Mouse (Mus musculus) gastrocnemius, postnatal 36 days (tissue): ENCODE results near the gene Rnf207. TPM values are rescaled to one million over a fixed set of nuclear protein-coding genes. Genes with fewer than 3 reads are reported as not detected.

Experiments
- DNase-seq, 2 experiments: peaks; one replicate each; pipeline ENCODE4 v3.0.0; 2022
- intact Hi-C: fragments of 180-260 bp; cut with DNase I; formaldehyde crosslinking; loops from one replicate; pipeline ENCODE4 v1.15.1; 2025
- total RNA-seq, 2 experiments: library from RNA; stranded (reverse); gene quantifications; 2 replicates each; pipeline ENCODE4 v1.2.3; 2021

Rnf207 gene
- total RNA-seq, 2 experiments from 2014 or later, result not detected

GRCm38 (mm10) chr4:152333587-152333986 is 14.8 kb upstream of the Rnf207 start:
- intact Hi-C loops, result loop anchor here (2.0 kb wide), 1 partner anchor 101 kb away; no protein-coding TSS in a partner anchor
- DNase-seq, result no peak

GRCm38 (mm10) chr4:152332952-152333351 is 14.2 kb upstream of the Rnf207 start:
- peak; percentile 39 to 60 for DNase-seq
- intact Hi-C loops, result loop anchor here (2.0 kb wide), 1 partner anchor 102 kb away; no protein-coding TSS in a partner anchor

GRCm38 (mm10) chr4:152328691-152329090 is 9.9 kb upstream of the Rnf207 start:
- DNase-seq, result no peak
- intact Hi-C loops, result no loop called here

- intact Hi-C loops, result no loop called here
- no peak for DNase-seq
These were observed 7.8 kb upstream of the Rnf207 start for GRCm38 (mm10) chr4:152326543-152326942.

- DNase-seq, result peak; percentile 84 to 90
- intact Hi-C loops, result no loop called here
These were observed 7.0 kb upstream of the Rnf207 start, which contains the start of gene Rpl22 for GRCm38 (mm10) chr4:152325574-152326411. TSS of gene Rpl22 (plus strand) at chr4:152325742.

- no peak for DNase-seq
- intact Hi-C loops, result no loop called here
These were observed 6.1 kb upstream of the Rnf207 start for GRCm38 (mm10) chr4:152324641-152325562.

- no peak for DNase-seq
- intact Hi-C loops, result no loop called here
These were observed 2.7 kb upstream of the Rnf207 start for GRCm38 (mm10) chr4:152321464-152321863.

- intact Hi-C loops, result no loop called here
- DNase-seq, result no peak
These were observed 1.2 kb downstream of the Rnf207 start for GRCm38 (mm10) chr4:152317631-152318033.

GRCm38 (mm10) chr4:152315498-152316213 is 3.1 kb downstream of the Rnf207 start:
- intact Hi-C loops, result no loop called here
- no peak for DNase-seq

- intact Hi-C loops, result no loop called here
- no peak for DNase-seq
These were observed 4.9 kb downstream of the Rnf207 start for GRCm38 (mm10) chr4:152313934-152314333.

GRCm38 (mm10) chr4:152313211-152313632 is 5.6 kb downstream of the Rnf207 start:
- no peak for DNase-seq
- intact Hi-C loops, result no loop called here

GRCm38 (mm10) chr4:152312186-152312585 is 6.6 kb downstream of the Rnf207 start:
- intact Hi-C loops, result no loop called here
- no peak for DNase-seq

- DNase-seq, result no peak
- intact Hi-C loops, result no loop called here
These were observed 11.3 kb downstream of the Rnf207 start for GRCm38 (mm10) chr4:152307542-152307941.

- DNase-seq, result no peak
- intact Hi-C loops, result no loop called here
These were observed 12.8 kb downstream of the Rnf207 start for GRCm38 (mm10) chr4:152305991-152306390.

- intact Hi-C loops, result no loop called here
- DNase-seq, result no peak
These were observed 14.1 kb downstream of the Rnf207 start for GRCm38 (mm10) chr4:152304685-152305084.

- intact Hi-C loops, result no loop called here
- no peak for DNase-seq
These were observed 15.6 kb downstream of the Rnf207 start for GRCm38 (mm10) chr4:152303172-152303571.

- DNase-seq, result no peak
- intact Hi-C loops, result no loop called here
These were observed 16.8 kb downstream of the Rnf207 start for GRCm38 (mm10) chr4:152302012-152302411.

GRCm38 (mm10) chr4:152300375-152300774 is 18.4 kb downstream of the Rnf207 start:
- intact Hi-C loops, result no loop called here
- no peak for DNase-seq

GRCm38 (mm10) chr4:152298836-152299235 is 20.0 kb downstream of the Rnf207 start:
- no peak for DNase-seq

More at GRCm38 (mm10) chr4:152298836-152299235, 20.0 kb downstream of the Rnf207 start:
- intact Hi-C loops, result no loop called here
